Mouse (Mus musculus): ENCODE results near the gene V1rd19. TPM values are rescaled to one million over a fixed set of nuclear protein-coding genes. Genes with fewer than 3 reads are reported as not detected.

Gene V1rd19
- total RNA-seq (2023): not detected in 4 replicates

DNA sequence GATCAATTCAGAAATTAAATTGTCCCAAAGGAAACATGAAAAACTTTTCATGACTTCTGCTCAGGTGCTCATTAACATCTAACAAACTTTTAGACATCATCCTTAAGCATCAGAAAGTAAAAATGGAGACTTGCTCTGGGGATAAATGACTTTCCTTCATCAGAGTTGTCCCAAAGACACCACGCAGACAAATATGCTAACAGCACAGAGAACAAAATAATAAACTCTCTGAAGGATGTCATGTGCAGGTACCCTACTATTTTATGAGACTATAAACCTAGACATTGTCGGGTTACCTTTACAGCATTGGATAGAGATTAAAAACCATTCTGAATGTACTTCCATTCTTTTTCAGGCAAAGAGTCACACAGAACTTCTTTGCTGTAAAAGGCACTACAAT is at the start of gene V1rd19:
Gene V1rd19 (plus strand): TSS at position 301 of the 400 bp plus-strand sequence.

DNA sequence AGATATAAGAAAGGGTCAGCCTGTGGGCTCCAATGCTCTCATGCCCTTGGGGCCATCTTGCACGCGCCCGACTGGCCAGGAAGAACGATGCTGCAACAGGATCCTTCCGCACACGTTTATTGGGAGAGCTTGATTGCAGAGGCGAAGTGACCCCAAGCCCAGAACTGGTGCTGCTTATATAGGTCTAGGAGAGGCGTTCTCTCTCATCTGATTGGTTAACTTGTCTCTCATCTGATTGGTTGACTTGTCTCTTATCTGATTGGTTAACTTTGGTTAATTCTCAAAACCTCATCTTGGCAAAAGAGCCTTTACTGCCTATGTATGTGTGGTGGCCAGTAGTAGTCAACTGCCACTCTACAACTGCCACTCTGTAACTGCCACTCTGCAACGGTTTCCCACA is 27.2 kb upstream of the V1rd19 start, which contains the start of gene Vmn1r181:
Gene Vmn1r181 (plus strand): TSS at position 301 of the 400 bp plus-strand sequence.

DNA sequence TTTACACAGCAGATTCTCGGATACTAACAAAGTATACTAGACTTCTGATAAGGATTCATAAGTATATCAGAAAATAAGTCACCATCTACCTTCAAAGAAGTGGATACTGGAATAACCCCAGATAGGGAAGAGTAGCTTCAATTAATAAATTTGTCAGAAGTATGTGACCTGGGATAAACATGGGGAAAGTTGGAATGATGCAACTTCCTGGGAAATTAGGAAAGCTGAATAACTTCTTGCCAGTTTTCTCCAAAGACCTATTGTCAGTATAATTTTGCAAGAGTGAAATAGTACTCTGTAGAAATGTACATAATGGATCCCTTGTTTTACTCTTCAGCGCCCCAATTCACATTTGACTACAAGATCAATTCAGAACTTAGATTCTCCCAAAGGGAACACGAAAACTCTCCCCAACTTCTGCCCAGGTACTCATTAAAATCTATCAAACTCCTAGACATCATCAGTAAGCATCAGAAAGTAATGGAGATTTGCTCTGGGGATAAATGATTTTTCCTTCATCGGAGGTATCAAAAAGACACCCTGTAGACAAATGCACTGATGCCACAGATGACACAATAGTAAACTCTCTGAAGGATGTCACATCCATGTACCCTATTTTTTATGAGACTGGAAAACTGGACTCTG is 51.3 kb downstream of the V1rd19 start, which contains the start of gene Vmn1r183:
Gene Vmn1r183 (plus strand): TSS at position 595 of the 645 bp plus-strand sequence.

Other genes with a start within 250 kb of the V1rd19 start
- gene Vmn1r174, start 249.4 kb upstream of the V1rd19 start, total RNA-seq (2023): not detected in 4 replicates
- not detected in 4 replicates for gene Vmn1r175, start 191.0 kb upstream of the V1rd19 start, total RNA-seq (2023)
- not detected in 4 replicates for gene Vmn1r176, start 164.3 kb upstream of the V1rd19 start, total RNA-seq (2023)
- not detected in 4 replicates for gene Vmn1r177, start 135.2 kb upstream of the V1rd19 start, total RNA-seq (2023)
- gene Vmn1r178, start 109.7 kb upstream of the V1rd19 start, total RNA-seq (2023): not detected in 4 replicates
- not detected in 4 replicates for gene Vmn1r179, start 74.7 kb upstream of the V1rd19 start, total RNA-seq (2023)
- not detected in 4 replicates for gene Vmn1r180, start 51.1 kb upstream of the V1rd19 start, total RNA-seq (2023)
- not detected in 4 replicates for gene Vmn1r181, start 27.1 kb upstream of the V1rd19 start, total RNA-seq (2023)
- gene Vmn1r183, start 51.6 kb downstream of the V1rd19 start, total RNA-seq (2023): not detected in 4 replicates
- 21.0 to 29.1 TPM (median 28.1 TPM) in 4 replicates for gene Zfp180, start 80.2 kb downstream of the V1rd19 start, total RNA-seq (2023)
- 2.5 to 5.3 TPM (median 4.1 TPM) in 4 replicates for gene Zfp112, start 110.6 kb downstream of the V1rd19 start, total RNA-seq (2023)
- 4.9 to 6.3 TPM (median 5.3 TPM) in 4 replicates for gene Zfp235, start 132.5 kb downstream of the V1rd19 start, total RNA-seq (2023)
- 0.23 to 0.27 TPM in 2 of 4 replicates, not detected in the others for gene Zfp114, start 173.4 kb downstream of the V1rd19 start, total RNA-seq (2023)
- 0.09 TPM in 1 of 4 replicates, not detected in the others for gene Zfp111, start 209.8 kb downstream of the V1rd19 start, total RNA-seq (2023)
- 1.2 to 1.5 TPM (median 1.4 TPM) in 4 replicates for gene Zfp109, start 235.9 kb downstream of the V1rd19 start, total RNA-seq (2023)